Mouse (Mus musculus): ENCODE results near the gene Gm12695.

Gm12695 gene

GRCm38 (mm10) chr4:96697511-96698217, 87.3 kb downstream of the Gm12695 start:
- in situ Hi-C loops (cut with MboI) = no loop called here

DNA sequence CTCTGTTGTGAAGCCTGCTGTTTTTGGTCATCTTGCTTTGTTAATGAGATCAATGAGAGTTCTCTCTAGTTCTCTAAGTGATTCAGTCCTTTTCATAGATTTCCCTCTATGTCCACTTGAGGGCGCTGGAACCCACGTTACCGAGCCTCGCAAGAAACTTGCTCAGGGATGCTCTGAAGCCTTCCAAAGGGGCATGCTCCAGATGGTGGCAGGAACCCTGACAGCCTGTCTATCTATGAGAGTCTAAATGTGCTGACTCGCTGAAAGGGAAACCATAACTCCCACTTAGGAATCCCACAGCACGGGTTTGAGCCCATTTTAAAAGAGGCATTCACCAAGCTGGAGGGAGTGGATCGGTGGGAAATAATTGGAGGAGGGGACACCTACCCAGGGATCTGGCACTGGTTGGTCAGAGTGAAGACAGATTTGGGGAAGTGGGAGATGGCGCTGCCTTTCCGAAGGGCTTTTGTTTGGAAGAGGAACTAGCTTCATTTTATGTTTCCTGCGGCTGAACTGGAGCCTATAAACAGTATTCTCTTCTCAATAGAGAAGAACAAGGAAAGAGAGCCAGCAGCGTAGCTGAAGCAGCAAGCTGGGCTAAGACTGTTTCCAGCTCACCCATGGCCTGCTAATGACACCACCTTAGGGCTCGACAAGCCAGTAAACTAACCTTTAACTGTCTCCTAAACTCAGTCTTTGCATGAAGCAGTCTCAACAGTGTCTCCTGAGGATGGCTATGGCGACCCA, 88.2 kb downstream of the Gm12695 start:
- in situ Hi-C loops (cut with MboI) = no loop called here

- in situ Hi-C loops (cut with MboI) = no loop called here
Measured at GRCm38 (mm10) chr4:96687358-96687803, 97.6 kb downstream of the Gm12695 start.

- in situ Hi-C loops (cut with MboI) = no loop called here
Measured at GRCm38 (mm10) chr4:96683474-96683873, 101.5 kb downstream of the Gm12695 start.

DNA sequence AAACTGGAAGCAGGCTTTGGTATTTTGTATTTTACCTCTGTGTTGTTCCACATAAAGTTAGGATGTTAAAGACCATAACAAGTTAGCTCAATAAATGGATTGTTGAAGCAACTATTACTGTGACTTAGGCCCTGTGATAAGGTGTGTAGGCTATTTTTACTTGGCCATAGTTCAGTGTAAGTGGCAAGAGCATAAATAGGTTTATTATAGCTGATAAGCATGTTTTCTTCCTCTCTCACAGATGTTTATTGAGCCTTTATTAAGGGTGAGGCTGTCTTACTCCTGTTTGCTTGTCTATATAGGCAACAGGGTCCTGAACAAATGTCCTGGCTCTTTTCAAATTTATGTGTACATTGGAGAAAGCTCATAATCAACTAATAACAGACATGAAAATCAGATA, 104.0 kb downstream of the Gm12695 start:
- in situ Hi-C loops (cut with MboI) = no loop called here

DNA sequence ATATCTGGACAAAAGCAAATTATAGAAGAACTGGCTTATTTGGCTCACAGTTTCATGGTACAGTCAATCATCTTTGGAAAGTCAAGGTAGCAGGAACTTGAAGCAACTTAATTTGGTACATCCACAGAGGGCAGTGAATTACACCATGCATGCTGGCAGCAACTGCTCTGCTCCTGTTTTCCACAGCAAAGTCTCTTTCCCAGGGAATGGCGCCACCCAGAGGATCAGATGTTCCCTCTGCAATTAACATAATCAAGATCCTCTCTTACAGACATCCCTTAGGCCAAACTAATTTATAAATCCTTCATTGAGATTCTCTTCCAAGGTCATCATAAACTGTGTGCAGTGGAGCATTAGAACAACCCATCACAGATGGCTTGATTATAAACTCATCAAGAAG, 104.8 kb downstream of the Gm12695 start:
- in situ Hi-C loops (cut with MboI) = no loop called here

Data from mature B cell (primary cell).